Mouse (Mus musculus) cerebral cortex, adult 2 months (tissue): Measurements from ENCODE around the gene Ece1.

Experiments
- WGBS: fragments of 180-500 bp; shearing (Covaris S2); methylation state at CpG from one replicate; pipeline ENCODE4 v1.1.7; 2018; 5-methylcytosine and 5-hydroxymethylcytosine counted together

Gene Ece1

GRCm38 (mm10) chr4:137941871-137942781, 80.1 kb downstream of the Ece1 start:
- 42% methylated on average over 17 of the region's 17 CpGs for WGBS

GRCm38 (mm10) chr4:137942782-137943486, 80.9 kb downstream of the Ece1 start:
- 45% methylated on average over 9 of the region's 9 CpGs for WGBS

GRCm38 (mm10) chr4:137943540-137943939, 81.5 kb downstream of the Ece1 start:
- WGBS: 83% methylated on average over 10 of the region's 10 CpGs

- WGBS: 75% methylated on average over 4 of the region's 4 CpGs
These were observed 83.3 kb downstream of the Ece1 start for GRCm38 (mm10) chr4:137945376-137945775.

GRCm38 (mm10) chr4:137946419-137946818, 84.4 kb downstream of the Ece1 start:
- WGBS: 86% methylated on average over 8 of the region's 11 CpGs

GRCm38 (mm10) chr4:137952840-137953239, 90.8 kb downstream of the Ece1 start:
- WGBS: 32% methylated on average over 4 of the region's 4 CpGs

- WGBS: 44% methylated on average over 2 of the region's 2 CpGs
These were observed 92.1 kb downstream of the Ece1 start for GRCm38 (mm10) chr4:137954184-137954583.

GRCm38 (mm10) chr4:137954926-137955396, 92.9 kb downstream of the Ece1 start:
- WGBS: 57% methylated on average over 8 of the region's 8 CpGs

- whole genome bisulfite sequencing: 92% methylated on average over 15 of the region's 15 CpGs
These were observed 94.2 kb downstream of the Ece1 start for GRCm38 (mm10) chr4:137956260-137956659.

- 37% methylated on average over 13 of the region's 13 CpGs for WGBS
These were observed 98.0 kb downstream of the Ece1 start for GRCm38 (mm10) chr4:137959889-137960665.

GRCm38 (mm10) chr4:137960757-137961156, 98.7 kb downstream of the Ece1 start:
- WGBS: 46% methylated on average over 11 of the region's 11 CpGs

GRCm38 (mm10) chr4:137962643-137963350, 100.8 kb downstream of the Ece1 start:
- whole genome bisulfite sequencing: 80% methylated on average over 20 of the region's 20 CpGs

- 72% methylated on average over 6 of the region's 6 CpGs for WGBS
These were observed 101.4 kb downstream of the Ece1 start for GRCm38 (mm10) chr4:137963431-137963830.

- 39% methylated on average over 9 of the region's 9 CpGs for WGBS
These were observed 102.0 kb downstream of the Ece1 start for GRCm38 (mm10) chr4:137963881-137964584.

- WGBS: 93% methylated on average over 11 of the region's 11 CpGs
These were observed 102.5 kb downstream of the Ece1 start for GRCm38 (mm10) chr4:137964585-137964930.

GRCm38 (mm10) chr4:137968203-137968602, 106.2 kb downstream of the Ece1 start:
- 13% methylated on average over 9 of the region's 9 CpGs for WGBS

GRCm38 (mm10) chr4:137970623-137971199, 108.7 kb downstream of the Ece1 start:
- no CpG with 5 or more reads among the region's 11 CpGs for WGBS

- WGBS: no CpG with 5 or more reads among the region's 11 CpGs
These were observed 112.9 kb downstream of the Ece1 start for GRCm38 (mm10) chr4:137974856-137975432.

- WGBS: no CpG with 5 or more reads among the region's 11 CpGs
These were observed 117.1 kb downstream of the Ece1 start for GRCm38 (mm10) chr4:137979066-137979644.

- 56% methylated on average over 1 of the region's 1 CpGs for WGBS
These were observed 120.8 kb downstream of the Ece1 start for GRCm38 (mm10) chr4:137982869-137983268.
